29 mouse cellular contexts compared by ENCODE assay signal in the genomic region with DNA sequence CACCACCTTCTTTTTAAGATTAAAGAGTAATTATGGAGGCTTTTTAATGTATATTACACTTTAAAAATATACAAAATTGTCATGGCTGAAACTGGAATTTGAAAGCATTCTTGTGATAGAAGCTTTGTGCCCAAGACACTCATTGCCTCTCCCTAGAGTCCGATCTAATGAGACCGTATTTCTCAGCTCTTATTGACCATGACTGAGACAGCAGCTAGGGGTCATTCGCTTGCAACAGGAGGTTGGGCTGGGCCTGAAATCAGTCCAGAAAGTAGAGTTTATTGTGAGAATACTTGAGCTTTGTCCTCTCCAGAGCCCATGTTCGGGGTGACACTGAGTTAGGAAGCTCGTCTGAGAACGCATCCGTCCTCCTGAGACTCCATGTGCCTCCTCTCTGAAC.
DNase-seq lines count a peak whose midpoint lies in the region; ATAC-seq lines count a peak whose summit lies in the region.
"Had no signal": no experiment of that assay in that cellular context is flagged by ENCODE, and none has a peak within 500 bp of the region (broad histone marks: within the 10 kb centered on the region; RNA-seq: fewer than 3 reads in every experiment).

No protein-coding gene starts in this region.

- 0 out of 2 replicates have a peak, but pooled peaks cover 4% of the 10 kb centered on the region for H3K4me1 ChIP-seq in heart, embryonic 11.5 days (ENCODE audit: control insufficient read depth, insufficient read depth, low read length)
- no peaks in the 10 kb centered on the region for H3K4me1 ChIP-seq in midbrain, embryonic 11.5 days (ENCODE audit: control insufficient read depth, insufficient read depth, low read length)
- H3K4me1 ChIP-seq in midbrain, embryonic 14.5 days (ENCODE audit: control insufficient read depth, insufficient read depth, low read length), result no peaks in the 10 kb centered on the region
- no peaks in the 10 kb centered on the region for H3K4me1 ChIP-seq in forebrain, embryonic 15.5 days
- H3K4me1 ChIP-seq: forebrain, embryonic 13.5 days had no signal

- no peak overlapping the region for H3K4me3 ChIP-seq in heart, embryonic 11.5 days (ENCODE audit: low read depth, low read length)
- no peak overlapping the region for H3K4me3 ChIP-seq in midbrain, embryonic 11.5 days (ENCODE audit: low read depth, low read length)
- H3K4me3 ChIP-seq in midbrain, embryonic 14.5 days (replicated peaks; ENCODE audit: low read depth, low read length), result no peak overlapping the region
- H3K4me3 ChIP-seq in forebrain, embryonic 15.5 days, result no peak overlapping the region
- H3K4me3 ChIP-seq: embryonic facial prominence, embryonic 12.5 days; forebrain, embryonic 10.5 days; forebrain, embryonic 13.5 days; gastrocnemius, adult 2 months; heart, embryonic 13.5 days had no signal

- H3K36me3 ChIP-seq in heart, embryonic 11.5 days (ENCODE audit: control insufficient read depth, insufficient read depth, low read length), result no peaks in the 10 kb centered on the region
- no peaks in the 10 kb centered on the region for H3K36me3 ChIP-seq in midbrain, embryonic 11.5 days (ENCODE audit: control insufficient read depth, insufficient read depth, low read length)
- H3K36me3 ChIP-seq in midbrain, embryonic 14.5 days (ENCODE audit: control insufficient read depth, insufficient read depth, low read length), result no peaks in the 10 kb centered on the region
- no peaks in the 10 kb centered on the region for H3K36me3 ChIP-seq in forebrain, embryonic 15.5 days
- H3K36me3 ChIP-seq: embryonic facial prominence, embryonic 12.5 days; forebrain, embryonic 10.5 days; heart, embryonic 13.5 days had no signal

- H3K27ac ChIP-seq in heart, embryonic 11.5 days (ENCODE audit: low read depth, low read length), result no peak overlapping the region
- H3K27ac ChIP-seq in midbrain, embryonic 11.5 days (ENCODE audit: low read depth, low read length), result no peak overlapping the region
- H3K27ac ChIP-seq in midbrain, embryonic 14.5 days (replicated peaks; ENCODE audit: low read depth, low read length), result no peak overlapping the region
- H3K27ac ChIP-seq in forebrain, embryonic 15.5 days (replicated peaks), result no peak overlapping the region
- H3K27ac ChIP-seq: embryonic facial prominence, embryonic 12.5 days; forebrain, embryonic 10.5 days; forebrain, embryonic 13.5 days; heart, embryonic 13.5 days; hindbrain, embryonic 14.5 days; hindbrain, postnatal 0 days had no signal

- no peak overlapping the region for H3K4me2 ChIP-seq in heart, embryonic 11.5 days
- no peak overlapping the region for H3K4me2 ChIP-seq in midbrain, embryonic 11.5 days
- no peak overlapping the region for H3K4me2 ChIP-seq in midbrain, embryonic 14.5 days (ENCODE audit: low read length)
- H3K4me2 ChIP-seq in forebrain, embryonic 15.5 days (replicated peaks), result no peak overlapping the region
- H3K4me2 ChIP-seq: embryonic facial prominence, embryonic 12.5 days; forebrain, embryonic 13.5 days; heart, embryonic 13.5 days; hindbrain, embryonic 14.5 days had no signal

- 80% methylated on average over 7 of the region's 7 CpGs for WGBS in heart, embryonic 11.5 days (ENCODE audit: insufficient replicate concordance)
- 81% methylated on average over 7 of the region's 7 CpGs for WGBS in midbrain, embryonic 11.5 days
- 85% methylated on average over 7 of the region's 7 CpGs for WGBS in midbrain, embryonic 14.5 days
- 85% methylated on average over 7 of the region's 7 CpGs for WGBS in forebrain, embryonic 15.5 days

- no peak for ATAC-seq in heart, embryonic 11.5 days (replicated peaks; ENCODE audit: insufficient number of reproducible peaks, low FRiP score, low TSS enrichment)
- ATAC-seq in midbrain, embryonic 11.5 days (ENCODE audit: low FRiP score), result no peak
- ATAC-seq in midbrain, embryonic 14.5 days (ENCODE audit: low FRiP score, low TSS enrichment), result no peak
- no peak for ATAC-seq in forebrain, embryonic 15.5 days (replicated peaks)
- ATAC-seq: CD4-positive, CD25-positive, alpha-beta regulatory T cell, adult 4 months; forebrain, embryonic 13.5 days; forebrain, postnatal 0 days; hindbrain, postnatal 0 days; inflammation-experienced regulatory T-cells, adult 6 months; intestine, embryonic 16.5 days had no signal

- DNase-seq in heart, adult 11 months, result peak; percentile 63
- peak; percentile 72 for DNase-seq in midbrain, embryonic 11.5 days (ENCODE audit: low spot score, missing footprints)
- no peak for DNase-seq in midbrain, embryonic 14.5 days
- peak; percentile 49 for DNase-seq in embryo, embryonic 11 days
- no peak for DNase-seq in thymus, postnatal 36 days
- DNase-seq: adrenal gland, adult 2 months; adrenal gland, postnatal 25 days; cerebellum, adult 11 months; cerebellum, adult 2 months; cerebellum, postnatal 10 days; cerebellum, postnatal 36 days; forebrain, postnatal 0 days; gastrocnemius, adult 2 months; gastrocnemius, postnatal 14 days; heart, adult 18-20 months; heart, postnatal 14 days; heart, postnatal 4 days; kidney, adult 2 months had no signal

- no peaks in the 10 kb centered on the region for H3K9me3 ChIP-seq in heart, embryonic 11.5 days (replicated peaks; ENCODE audit: control insufficient read depth, low read length)
- H3K9me3 ChIP-seq in midbrain, embryonic 11.5 days (ENCODE audit: control insufficient read depth, low read length), result no peaks in the 10 kb centered on the region
- no peaks in the 10 kb centered on the region for H3K9me3 ChIP-seq in midbrain, embryonic 14.5 days (ENCODE audit: control insufficient read depth, low read length)
- H3K9me3 ChIP-seq in forebrain, embryonic 15.5 days, result no peaks in the 10 kb centered on the region
- H3K9me3 ChIP-seq: embryonic facial prominence, embryonic 12.5 days; forebrain, embryonic 10.5 days; forebrain, embryonic 13.5 days; heart, embryonic 13.5 days had no signal

- H3K27me3 ChIP-seq in heart, embryonic 11.5 days (ENCODE audit: control insufficient read depth, insufficient read depth, low read length), result no peaks in the 10 kb centered on the region
- no peaks in the 10 kb centered on the region for H3K27me3 ChIP-seq in midbrain, embryonic 11.5 days (ENCODE audit: control insufficient read depth, insufficient read depth, low read length)
- no peaks in the 10 kb centered on the region for H3K27me3 ChIP-seq in midbrain, embryonic 14.5 days (ENCODE audit: control insufficient read depth, insufficient read depth, low read length)
- no peaks in the 10 kb centered on the region for H3K27me3 ChIP-seq in forebrain, embryonic 15.5 days
- H3K27me3 ChIP-seq: embryonic facial prominence, embryonic 12.5 days; heart, embryonic 13.5 days had no signal

- no peak overlapping the region for H3K9ac ChIP-seq in heart, embryonic 11.5 days (ENCODE audit: low read depth, low read length)
- no peak overlapping the region for H3K9ac ChIP-seq in midbrain, embryonic 11.5 days (ENCODE audit: low read length)
- H3K9ac ChIP-seq in midbrain, embryonic 14.5 days (replicated peaks; ENCODE audit: low read length), result no peak overlapping the region
- H3K9ac ChIP-seq in forebrain, embryonic 15.5 days (replicated peaks), result no peak overlapping the region
- H3K9ac ChIP-seq: embryonic facial prominence, embryonic 12.5 days; forebrain, embryonic 13.5 days; forebrain, postnatal 0 days; heart, embryonic 13.5 days; hindbrain, embryonic 14.5 days had no signal

Comparison
In these comparisons a context has a peak if more than half of its experiments do, and no peak if none do; other contexts are left out.
1. DNase-seq: peak in heart, adult 11 months (single experiment), midbrain, embryonic 11.5 days (single experiment) and embryo, embryonic 11 days (single experiment); none in midbrain, embryonic 14.5 days (single experiment) and thymus, postnatal 36 days (0 of 2).